In genomic region chr4:15213862-15214227, GRCm38 (mm10) we compare ENCODE assay signal across 17 mouse cellular contexts.
DNase-seq lines count a peak whose midpoint lies in the region; ATAC-seq and TF ChIP-seq lines count a peak whose summit lies in the region.
"Had no signal": no experiment of that assay in that cellular context is flagged by ENCODE, and none has a peak within 500 bp of the region (broad histone marks: within the 10 kb centered on the region; RNA-seq: fewer than 3 reads in every experiment).

No protein-coding gene starts in this region.

- no peaks in the 10 kb centered on the region for H3K9me3 ChIP-seq in heart, embryonic 10.5 days
- no peaks in the 10 kb centered on the region for H3K9me3 ChIP-seq in liver, postnatal 0 days (ENCODE audit: low read length)
- no peaks in the 10 kb centered on the region for H3K9me3 ChIP-seq in liver, embryonic 11.5 days (ENCODE audit: control insufficient read depth, low read length)
- no peaks in the 10 kb centered on the region for H3K9me3 ChIP-seq in limb, embryonic 14.5 days (ENCODE audit: control insufficient read depth, low read length)
- H3K9me3 ChIP-seq: liver, embryonic 15.5 days had no signal

- no peak overlapping the region for H3K4me2 ChIP-seq in liver, postnatal 0 days (ENCODE audit: low read depth, low read length)
- no peak overlapping the region for H3K4me2 ChIP-seq in liver, embryonic 11.5 days
- H3K4me2 ChIP-seq in limb, embryonic 14.5 days (replicated peaks; ENCODE audit: low read depth, low read length, severe bottlenecking) = no peak overlapping the region
- H3K4me2 ChIP-seq: liver, embryonic 15.5 days; midbrain, embryonic 11.5 days had no signal

- H3K4me1 ChIP-seq in heart, embryonic 10.5 days = peaks cover 11% of the 10 kb centered on the region
- 0 out of 2 replicates have a peak, but pooled peaks cover 2% of the 10 kb centered on the region for H3K4me1 ChIP-seq in liver, postnatal 0 days (ENCODE audit: insufficient read depth)
- no peaks in the 10 kb centered on the region for H3K4me1 ChIP-seq in liver, embryonic 11.5 days (replicated peaks; ENCODE audit: control insufficient read depth, insufficient read depth, low read length)
- H3K4me1 ChIP-seq in brown adipose tissue, adult 24 weeks (ENCODE audit: control insufficient read depth, insufficient read depth, insufficient read length, low read length) = peaks cover 9% of the 10 kb centered on the region
- no peaks in the 10 kb centered on the region for H3K4me1 ChIP-seq in limb, embryonic 14.5 days (ENCODE audit: control insufficient read depth, insufficient read depth, low read length)
- H3K4me1 ChIP-seq: liver, embryonic 15.5 days had no signal

- H3K4me3 ChIP-seq in heart, embryonic 10.5 days = no peak overlapping the region
- no peak overlapping the region for H3K4me3 ChIP-seq in liver, postnatal 0 days (ENCODE audit: low read depth, low read length)
- H3K4me3 ChIP-seq in liver, embryonic 11.5 days (ENCODE audit: low read depth, low read length) = no peak overlapping the region
- H3K4me3 ChIP-seq in brown adipose tissue, adult 24 weeks (ENCODE audit: insufficient read depth, low read depth, low read length) = no peak overlapping the region
- H3K4me3 ChIP-seq in limb, embryonic 14.5 days (replicated peaks; ENCODE audit: low read length) = no peak overlapping the region
- H3K4me3 ChIP-seq: liver, embryonic 15.5 days had no signal

- no peak for TF ChIP-seq POLR2A in limb, embryonic 14.5 days (IDR thresholded peaks at IDR 0.05; ENCODE audit: borderline replicate concordance, extremely low read depth, insufficient read depth, insufficient read length)

- no peak overlapping the region for H3K27ac ChIP-seq in heart, embryonic 10.5 days
- H3K27ac ChIP-seq in liver, postnatal 0 days (ENCODE audit: low read depth) = peak overlapping the region; percentile 72; the same call in 1 of the 2 replicates
- H3K27ac ChIP-seq in liver, embryonic 11.5 days (ENCODE audit: low read depth, low read length) = no peak overlapping the region
- H3K27ac ChIP-seq in brown adipose tissue, adult 24 weeks (replicated peaks; ENCODE audit: low read depth, low read length) = peak overlapping the region; percentile 92; the same call in 1 of the 2 replicates
- no peak overlapping the region for H3K27ac ChIP-seq in limb, embryonic 14.5 days (replicated peaks; ENCODE audit: low read depth, low read length)
- H3K27ac ChIP-seq: liver, embryonic 15.5 days; stomach, postnatal 0 days had no signal

- 69% methylated on average over 1 of the region's 1 CpGs for WGBS in heart, embryonic 10.5 days
- 80% methylated on average over 1 of the region's 1 CpGs for WGBS in liver, postnatal 0 days (ENCODE audit: insufficient replicate concordance)
- WGBS in liver, embryonic 11.5 days = 94% methylated on average over 1 of the region's 1 CpGs
- 57% methylated on average over 1 of the region's 1 CpGs for WGBS in limb, embryonic 14.5 days

- H3K9ac ChIP-seq in liver, postnatal 0 days (replicated peaks) = no peak overlapping the region
- H3K9ac ChIP-seq in liver, embryonic 11.5 days (ENCODE audit: low read depth, low read length) = no peak overlapping the region
- H3K9ac ChIP-seq in limb, embryonic 14.5 days (ENCODE audit: low read depth, low read length, severe bottlenecking) = no peak overlapping the region
- H3K9ac ChIP-seq: liver, embryonic 15.5 days had no signal

- TF ChIP-seq CTCF in liver, postnatal 0 days (IDR thresholded peaks at IDR 0.05; ENCODE audit: low read depth) = no peak

- DNase-seq in heart, adult 18-20 months = peak; percentile 31 to 58
- no peak for DNase-seq in heart, embryonic 10.5 days (ENCODE audit: low spot score)
- no peak for DNase-seq in liver, postnatal 0 days
- DNase-seq in liver, embryonic 11.5 days (ENCODE audit: low spot score) = no peak
- peak; percentile 56 for DNase-seq in limb, embryonic 14.5 days (ENCODE audit: low spot score)
- no peak for DNase-seq in cerebellum, adult 9-10 months
- DNase-seq: cerebellum, postnatal 36 days; gastrocnemius, postnatal 14 days; kidney, postnatal 14 days; thymus, postnatal 25 days had no signal

- H3K27me3 ChIP-seq in heart, embryonic 10.5 days (ENCODE audit: insufficient read depth, poor library complexity, severe bottlenecking) = no peaks in the 10 kb centered on the region
- no peaks in the 10 kb centered on the region for H3K27me3 ChIP-seq in liver, postnatal 0 days (ENCODE audit: insufficient read depth, low read length)
- no peaks in the 10 kb centered on the region for H3K27me3 ChIP-seq in liver, embryonic 11.5 days (replicated peaks; ENCODE audit: control insufficient read depth, insufficient read depth, low read length)
- no peaks in the 10 kb centered on the region for H3K27me3 ChIP-seq in limb, embryonic 14.5 days (ENCODE audit: control insufficient read depth, insufficient read depth, low read length)
- H3K27me3 ChIP-seq: liver, embryonic 15.5 days had no signal

- TF ChIP-seq EP300 in liver, postnatal 0 days (IDR thresholded peaks at IDR 0.05; ENCODE audit: low read depth) = no peak

- H3K36me3 ChIP-seq in heart, embryonic 10.5 days = no peaks in the 10 kb centered on the region
- no peaks in the 10 kb centered on the region for H3K36me3 ChIP-seq in liver, postnatal 0 days (replicated peaks; ENCODE audit: insufficient read depth, low read length)
- H3K36me3 ChIP-seq in liver, embryonic 11.5 days (ENCODE audit: control insufficient read depth, insufficient read depth, low read length) = no peaks in the 10 kb centered on the region
- H3K36me3 ChIP-seq in limb, embryonic 14.5 days (ENCODE audit: control insufficient read depth, insufficient read depth, low read length) = no peaks in the 10 kb centered on the region
- H3K36me3 ChIP-seq: liver, embryonic 15.5 days had no signal

- ATAC-seq in liver, postnatal 0 days = no peak
- no peak for ATAC-seq in liver, embryonic 11.5 days (replicated peaks; ENCODE audit: low FRiP score)
- ATAC-seq in limb, embryonic 14.5 days (ENCODE audit: low FRiP score, low read depth) = no peak; the same call in 1 of the 2 replicates
- no peak for ATAC-seq in megakaryocyte progenitor cell, adult 5-6 weeks (replicated peaks; ENCODE audit: poor library complexity)
- ATAC-seq: activated CD4-positive, CD25-positive, alpha-beta regulatory T cell, adult 4 months; Patski had no signal

Comparison
In these comparisons a context has a peak if more than half of its experiments do, and no peak if none do; other contexts are left out.
1. DNase-seq: peak in heart, adult 18-20 months (2 of 2) and limb, embryonic 14.5 days (single experiment); none in heart, embryonic 10.5 days (single experiment), liver, postnatal 0 days (single experiment), liver, embryonic 11.5 days (single experiment) and cerebellum, adult 9-10 months (single experiment).
2. H3K27ac ChIP-seq: peak in liver, postnatal 0 days (single experiment) and brown adipose tissue, adult 24 weeks (single experiment); none in heart, embryonic 10.5 days (single experiment), liver, embryonic 11.5 days (single experiment) and limb, embryonic 14.5 days (single experiment).